Mouse (Mus musculus) stomach, postnatal 0 days (tissue): ENCODE measurements around the gene Map2k6.

Experiments used
- CTCF ChIP-seq: IDR thresholded peaks from 2 replicates; pipeline ENCODE4 v1.5.1; 2016; ENCODE audit warnings: antibody characterized with exemption, low read depth, mild to moderate bottlenecking, moderate library complexity
- EP300 ChIP-seq: optimal IDR thresholded peaks from 2 replicates; pipeline ENCODE3; 2016; ENCODE audit warnings: antibody characterized with exemption

- TF ChIP-seq CTCF (peak; percentile 80), EP300 (no peak)
Measured at GRCm38 (mm10) chr11:110496061-110496446, 97.1 kb downstream of the Map2k6 start.
